Mouse (Mus musculus) erythroblast, embryonic 14.5 days (primary cell): ENCODE measurements around the gene Ganc. TPM values are rescaled to one million over a fixed set of nuclear protein-coding genes. Genes with fewer than 3 reads are reported as not detected.

Experiments
- H3K27me3 ChIP-seq: 2 replicates; pipeline ENCODE4 v1.6.1; 2012; ENCODE audit warnings: inconsistent platforms; ENCODE audit not compliant: control insufficient read depth
- H3K36me3 ChIP-seq: 2 replicates; pipeline ENCODE4 v1.6.1; 2012; ENCODE audit warnings: mild to moderate bottlenecking, inconsistent platforms; ENCODE audit not compliant: control insufficient read depth
- H3K4me1 ChIP-seq: 2 replicates; pipeline ENCODE4 v1.6.1; 2012; ENCODE audit warnings: inconsistent platforms; ENCODE audit not compliant: control insufficient read depth
- H3K4me3 ChIP-seq: replicated peaks from 2 replicates; pipeline ENCODE3; 2012; ENCODE audit warnings: moderate library complexity, mild to moderate bottlenecking, inconsistent platforms
- H3K9me3 ChIP-seq: 2 replicates; pipeline ENCODE4 v1.6.1; 2012; ENCODE audit warnings: low read length, inconsistent platforms, mixed read lengths; ENCODE audit not compliant: control insufficient read depth
- GATA1 ChIP-seq: IDR thresholded peaks from 2 replicates; pipeline ENCODE4 v1.6.1; 2012; ENCODE audit warnings: low read length, inconsistent platforms, mixed read lengths
- TAL1 ChIP-seq: IDR thresholded peaks from 3 replicates; pipeline ENCODE4 v1.6.1; 2012; ENCODE audit warnings: low read length, inconsistent platforms, mixed read lengths
- polyA plus RNA-seq: library from polyadenylated mRNA; stranded (reverse); fragments of >175 nt; gene quantifications from 2 replicates; pipeline ENCODE4 v1.2.3, GENCODE M21; 2012

The Ganc gene
- polyA plus RNA-seq, 1 experiment = 0.06 TPM

DNA sequence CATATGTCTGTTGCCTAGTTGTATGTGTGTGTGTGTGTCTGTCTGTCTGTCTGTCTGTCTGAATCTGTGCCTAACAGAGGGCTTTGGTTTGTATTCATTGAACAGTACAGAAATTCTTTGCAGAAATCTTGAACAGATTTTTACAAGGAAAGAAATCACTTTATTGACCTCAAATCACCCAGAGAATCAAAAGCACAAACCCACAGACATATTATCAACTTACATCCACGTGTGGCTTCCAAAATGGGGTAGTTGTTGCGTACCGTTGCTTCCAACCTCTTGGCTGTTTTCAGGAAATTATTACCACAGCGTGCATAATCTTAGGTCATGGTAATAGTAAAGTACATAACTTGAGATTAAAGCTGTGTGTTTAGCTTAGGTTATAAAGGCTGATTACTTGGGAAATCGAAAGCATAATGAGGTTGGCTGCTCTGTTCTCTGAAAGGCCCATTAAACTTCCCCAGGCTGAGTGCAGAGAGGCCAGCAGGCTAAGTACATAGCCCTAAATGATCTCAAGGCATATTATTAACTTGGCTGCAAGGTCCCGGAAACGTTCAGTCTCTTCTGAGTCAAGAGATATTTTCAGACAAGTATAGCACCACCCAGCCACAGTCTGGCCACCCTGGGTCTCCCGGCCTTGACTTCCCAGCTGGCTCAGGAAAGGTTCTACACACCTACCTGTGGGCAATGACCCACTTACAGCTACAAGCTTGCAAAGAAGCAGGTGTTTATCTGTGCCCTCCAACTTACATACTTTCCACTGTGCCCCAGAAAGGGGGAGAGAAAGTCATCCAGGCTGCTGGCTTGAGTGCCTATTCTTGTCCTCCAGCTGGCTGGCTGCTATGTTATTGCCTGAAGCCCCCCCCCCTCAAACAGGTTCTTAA lies 79.1 kb downstream of the Ganc start:
- Histone ChIP-seq H3K4me1 (no peaks in the 10 kb centered on the region), H3K27me3 (no peaks in the 10 kb centered on the region), H3K36me3 (no peaks in the 10 kb centered on the region), H3K9me3 (no peaks in the 10 kb centered on the region), H3K4me3 (no peak overlapping the region)
- TF ChIP-seq GATA1 = no peak

DNA sequence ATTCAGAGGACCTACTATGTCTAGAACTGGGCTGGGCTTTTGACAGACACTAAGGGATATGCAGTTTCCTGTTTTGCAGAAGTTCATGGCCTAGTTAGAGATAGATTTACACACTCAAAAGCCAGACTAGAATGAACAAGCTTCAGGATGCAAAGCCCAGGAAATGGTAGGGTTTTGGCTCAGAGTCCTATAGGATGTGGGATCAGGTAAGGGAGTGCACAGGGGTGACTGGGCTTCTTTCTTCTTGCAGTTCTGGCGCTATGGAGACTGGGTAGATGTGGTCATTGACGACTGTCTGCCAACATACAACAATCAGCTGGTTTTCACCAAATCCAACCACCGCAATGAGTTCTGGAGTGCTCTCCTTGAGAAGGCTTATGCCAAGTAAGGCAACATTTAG lies 80.5 kb downstream of the Ganc start:
- Histone ChIP-seq H3K4me1 (no peaks in the 10 kb centered on the region), H3K27me3 (no peaks in the 10 kb centered on the region), H3K9me3 (no peaks in the 10 kb centered on the region), H3K36me3 (no peaks in the 10 kb centered on the region), H3K4me3 (no peak overlapping the region)
- TF ChIP-seq TAL1 = no peak
- no peak for TF ChIP-seq GATA1

DNA sequence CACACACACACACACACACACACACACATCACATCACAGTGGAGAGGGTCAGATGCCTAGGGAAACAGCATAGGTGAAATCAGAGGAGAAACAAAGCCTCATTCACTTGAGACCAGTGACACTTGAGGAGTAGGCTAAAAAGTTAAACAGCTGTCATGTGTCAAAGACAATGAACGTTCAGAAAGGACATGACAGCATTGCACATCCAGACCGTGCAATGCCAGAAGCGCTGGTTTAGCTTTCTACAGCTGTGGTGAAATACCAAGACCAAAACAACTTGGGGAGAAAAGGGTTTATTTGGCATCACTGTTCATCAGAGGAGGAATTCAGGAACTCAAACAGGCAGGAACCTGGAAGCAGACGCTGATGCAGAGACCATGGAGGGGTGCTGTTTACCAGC lies 89.6 kb downstream of the Ganc start:
- Histone ChIP-seq H3K27me3 (no peaks in the 10 kb centered on the region), H3K4me1 (no peaks in the 10 kb centered on the region), H3K9me3 (no peaks in the 10 kb centered on the region), H3K36me3 (no peaks in the 10 kb centered on the region), H3K4me3 (no peak overlapping the region)
- TF ChIP-seq GATA1 (no peak), TAL1 (no peak)

DNA sequence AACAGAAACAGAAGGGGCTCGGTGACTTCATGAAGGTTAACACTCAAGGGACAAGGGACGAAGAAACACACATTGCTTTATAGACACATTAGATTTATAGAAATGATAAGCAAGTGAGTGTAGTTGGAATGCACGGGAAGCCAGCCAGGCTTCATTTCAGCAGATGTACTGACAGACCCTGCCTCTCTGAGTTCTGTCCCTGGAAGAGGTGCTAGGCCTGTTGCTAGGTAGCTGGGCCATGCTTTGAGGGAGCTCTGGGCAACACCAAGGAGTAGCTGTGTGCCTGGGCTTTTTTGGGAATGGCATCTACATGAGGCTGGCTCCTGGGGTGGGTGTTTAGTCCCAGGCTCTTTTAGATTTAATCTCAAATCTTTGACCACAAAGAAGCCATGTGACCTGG lies 92.8 kb downstream of the Ganc start:
- TF ChIP-seq TAL1 (no peak), GATA1 (no peak)
- no peaks in the 10 kb centered on the region for H3K27me3 ChIP-seq
- H3K9me3 ChIP-seq = no peaks in the 10 kb centered on the region
- H3K4me1 ChIP-seq = no peaks in the 10 kb centered on the region; the same call in 1 of the 2 replicates
- H3K36me3 ChIP-seq = no peaks in the 10 kb centered on the region
- H3K4me3 ChIP-seq = no peak overlapping the region

DNA sequence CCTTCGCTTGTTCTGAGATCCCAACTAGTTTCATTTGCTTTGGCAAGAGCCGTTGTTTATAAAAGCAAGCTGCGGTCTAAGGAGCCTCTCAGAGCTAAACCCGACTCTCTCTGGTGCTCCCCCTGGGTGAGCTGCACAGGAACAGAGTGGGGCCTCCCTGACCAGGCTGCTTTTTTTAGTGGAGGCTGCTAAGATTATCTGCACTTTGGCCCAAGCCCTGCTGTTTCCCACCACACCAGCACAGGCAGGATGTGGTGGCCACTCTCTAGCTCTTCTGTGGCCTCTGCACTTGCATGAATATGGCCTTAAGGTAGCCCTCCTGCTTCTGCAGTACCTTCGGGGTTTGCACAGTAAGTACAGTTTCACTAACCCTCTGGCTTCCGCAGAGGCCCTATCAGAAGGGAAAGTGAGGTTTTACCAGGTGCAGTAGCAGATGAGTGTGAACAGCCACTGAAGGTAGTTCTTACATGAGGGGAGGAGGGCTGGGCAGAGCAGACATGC lies 96.3 kb downstream of the Ganc start:
- Histone ChIP-seq H3K36me3 (no peaks in the 10 kb centered on the region; the same call in 1 of the 2 replicates), H3K4me3 (no peak overlapping the region), H3K9me3 (no peaks in the 10 kb centered on the region), H3K27me3 (no peaks in the 10 kb centered on the region), H3K4me1 (no peaks in the 10 kb centered on the region; the same call in 1 of the 2 replicates)
- TF ChIP-seq GATA1 = no peak
- TF ChIP-seq TAL1 = no peak

DNA sequence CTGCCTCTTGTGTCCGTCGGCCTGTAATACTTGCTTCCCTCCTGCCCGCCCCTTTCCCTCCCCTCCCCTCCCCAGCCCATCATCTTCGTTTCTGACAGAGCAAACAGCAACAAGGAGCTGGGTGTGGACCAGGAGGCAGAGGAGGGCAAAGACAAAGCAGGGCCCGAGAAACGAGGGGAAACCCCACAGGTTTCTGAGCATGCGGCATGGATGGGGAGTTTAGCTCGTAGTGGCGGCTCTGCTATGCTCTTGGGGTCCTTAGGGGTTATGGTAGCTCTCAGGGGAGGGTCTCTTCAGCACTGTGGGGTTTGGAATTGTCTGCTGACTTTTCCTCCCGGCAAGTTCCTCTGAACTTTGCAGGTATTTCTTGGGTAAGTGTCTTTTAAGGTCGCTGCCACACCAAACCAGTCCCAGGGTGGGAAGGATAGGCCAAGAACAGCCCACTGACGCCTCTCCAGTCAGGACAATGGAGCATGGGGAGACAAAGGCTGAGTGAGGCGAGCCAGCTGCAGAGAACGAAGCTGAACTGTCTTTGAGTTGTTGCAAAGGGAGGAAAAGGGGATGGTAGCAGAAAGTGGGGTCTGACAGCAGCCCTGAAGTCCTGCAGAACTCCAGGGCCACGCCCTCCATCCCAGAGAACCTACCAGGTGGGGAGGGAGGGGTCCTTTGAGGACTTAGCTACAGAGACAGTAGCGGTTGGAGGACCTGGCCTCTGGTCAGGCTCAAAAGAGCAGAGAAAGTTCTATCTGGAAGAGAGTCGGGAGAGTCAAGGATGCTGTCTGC lies 97.6 kb downstream of the Ganc start:
- no peaks in the 10 kb centered on the region for H3K27me3 ChIP-seq
- TF ChIP-seq GATA1 (no peak), TAL1 (no peak)
- no peaks in the 10 kb centered on the region for H3K9me3 ChIP-seq
- no peak overlapping the region for H3K4me3 ChIP-seq
- no peaks in the 10 kb centered on the region; the same call in 1 of the 2 replicates for H3K4me1 ChIP-seq
- H3K36me3 ChIP-seq = peaks cover 5% of the 10 kb centered on the region; the same call in 1 of the 2 replicates

DNA sequence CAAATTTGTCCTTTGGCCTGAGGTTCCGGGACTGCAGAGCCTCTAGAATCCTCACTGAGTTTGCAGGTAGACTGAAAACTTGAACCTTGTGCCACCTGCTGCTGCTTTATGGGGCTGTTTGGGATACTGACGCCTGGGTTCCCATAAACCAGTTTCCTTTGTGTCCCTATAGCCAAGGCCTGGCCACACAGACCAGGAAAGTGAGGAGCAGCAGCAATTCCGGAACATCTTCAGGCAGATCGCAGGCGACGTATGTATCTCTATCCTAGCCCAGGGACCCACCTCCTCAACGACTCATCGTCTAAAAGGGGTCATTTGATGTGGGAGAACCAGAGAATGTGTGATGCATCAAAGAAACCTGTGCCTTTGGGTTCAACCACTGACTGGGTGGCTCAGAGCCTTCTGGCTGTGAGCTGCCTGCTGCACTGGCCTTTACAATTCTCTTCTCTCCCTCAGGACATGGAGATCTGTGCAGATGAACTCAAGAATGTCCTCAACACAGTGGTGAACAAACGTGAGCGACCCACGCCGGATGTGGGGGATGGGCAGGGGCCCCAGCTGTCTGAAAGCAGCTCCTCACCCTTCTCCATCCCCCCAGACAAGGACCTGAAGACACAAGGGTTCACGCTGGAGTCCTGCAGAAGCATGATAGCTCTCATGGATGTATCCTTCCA lies 98.4 kb downstream of the Ganc start:
- Histone ChIP-seq H3K4me1 (no peaks in the 10 kb centered on the region; the same call in 1 of the 2 replicates), H3K27me3 (no peaks in the 10 kb centered on the region), H3K9me3 (no peaks in the 10 kb centered on the region), H3K36me3 (peaks cover 5% of the 10 kb centered on the region; the same call in 1 of the 2 replicates), H3K4me3 (no peak overlapping the region)
- TF ChIP-seq TAL1 (no peak), GATA1 (no peak)

DNA sequence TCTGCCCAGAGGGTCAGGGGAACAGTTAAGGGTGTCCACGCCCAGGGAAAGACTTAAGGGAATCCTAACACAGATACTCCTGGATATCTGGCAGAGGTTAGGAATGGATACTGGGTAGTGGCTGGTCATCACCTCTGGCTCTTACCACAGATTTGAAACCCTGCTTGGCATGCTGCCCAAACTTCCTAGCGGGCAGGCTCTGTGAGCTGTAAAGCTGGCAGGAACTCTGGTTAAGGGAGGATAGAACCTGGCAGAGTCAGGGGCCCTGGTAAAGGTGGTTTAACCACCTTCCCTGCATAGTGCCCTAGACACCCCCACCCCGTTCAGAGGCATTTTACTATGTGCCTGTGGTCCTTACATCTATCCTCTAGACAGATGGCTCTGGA lies 98.9 kb downstream of the Ganc start:
- H3K9me3 ChIP-seq = no peaks in the 10 kb centered on the region
- TF ChIP-seq TAL1 (no peak), GATA1 (no peak)
- no peaks in the 10 kb centered on the region for H3K27me3 ChIP-seq
- no peak overlapping the region for H3K4me3 ChIP-seq
- H3K36me3 ChIP-seq = peaks cover 5% of the 10 kb centered on the region; the same call in 1 of the 2 replicates
- no peaks in the 10 kb centered on the region; the same call in 1 of the 2 replicates for H3K4me1 ChIP-seq

DNA sequence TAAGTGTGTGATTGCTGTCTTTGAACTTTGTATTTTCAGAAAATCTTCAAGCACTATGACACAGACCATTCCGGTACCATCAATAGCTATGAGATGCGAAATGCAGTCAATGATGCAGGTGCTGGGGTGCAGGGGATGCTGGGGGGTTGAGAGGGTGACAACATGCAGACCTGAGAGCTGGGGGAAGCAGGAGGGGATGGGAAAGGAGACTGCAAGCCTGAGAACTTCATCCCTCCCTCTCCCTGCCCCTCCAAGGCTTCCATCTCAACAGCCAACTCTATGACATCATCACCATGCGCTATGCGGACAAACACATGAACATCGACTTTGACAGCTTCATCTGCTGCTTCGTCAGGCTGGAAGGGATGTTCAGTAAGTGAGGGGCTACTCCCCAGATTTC lies 99.4 kb downstream of the Ganc start:
- H3K9me3 ChIP-seq = no peaks in the 10 kb centered on the region
- TF ChIP-seq GATA1 (no peak), TAL1 (no peak)
- peaks cover 7% of the 10 kb centered on the region for H3K36me3 ChIP-seq
- H3K4me1 ChIP-seq = no peaks in the 10 kb centered on the region; the same call in 1 of the 2 replicates
- no peak overlapping the region for H3K4me3 ChIP-seq
- no peaks in the 10 kb centered on the region for H3K27me3 ChIP-seq
